Mouse (Mus musculus): ENCODE measurements around the gene Abcc2. TPM values are rescaled to one million over a fixed set of nuclear protein-coding genes. Genes with fewer than 3 reads are reported as not detected.

Abcc2 gene
- polyA plus RNA-seq, 2 experiments, result 9.5 to 12.9 TPM

DNA sequence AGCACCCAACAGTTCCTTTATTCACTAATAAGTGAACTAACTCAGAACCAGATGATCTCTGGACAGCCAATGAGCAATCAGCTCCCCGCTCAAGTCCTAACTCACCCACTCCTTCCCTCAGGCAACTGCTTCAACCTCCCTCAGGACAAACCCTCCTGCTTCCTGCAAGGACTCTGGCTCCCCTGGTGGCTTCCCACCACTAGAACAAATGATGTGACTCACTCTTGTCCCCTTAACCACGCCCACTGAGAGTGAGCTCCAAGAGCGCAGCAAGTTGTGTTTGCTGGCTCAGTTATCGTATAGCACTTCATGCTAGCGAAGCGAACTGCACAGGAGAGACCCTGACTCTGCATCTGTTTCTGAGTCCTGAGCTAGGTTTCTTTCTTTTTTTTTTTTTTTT lies 75.4 kb downstream of the Abcc2 start:
- no peak overlapping the region for H3K4me2 ChIP-seq (ENCODE audit: low read depth)
- no peaks in the 10 kb centered on the region for H3K9me3 ChIP-seq (ENCODE audit: control insufficient read depth, low read length)
- no peak overlapping the region for H3K4me3 ChIP-seq (ENCODE audit: insufficient read depth in 1 of 2, low read depth in 2 of 2, low read length in 2 of 2)
- no peaks in the 10 kb centered on the region for H3K36me3 ChIP-seq (replicated peaks; ENCODE audit: control insufficient read depth, insufficient read depth, low read depth)
- DNase-seq (ENCODE audit: low read depth in 3 of 3, low spot score in 3 of 3) (no peak), ATAC-seq (ENCODE audit: insufficient read depth) (no peak)
- no peak overlapping the region for H3K9ac ChIP-seq (replicated peaks)
- no peaks in the 10 kb centered on the region for H3K27me3 ChIP-seq (ENCODE audit: control insufficient read depth, insufficient read depth, low read length)
- H3K4me1 ChIP-seq (replicated peaks; ENCODE audit: control insufficient read depth in 2 of 2, insufficient read depth in 2 of 2, low read length in 1 of 2), result no peaks in the 10 kb centered on the region
- peak; percentile 18; the same call in 1 of the 2 replicates for TF ChIP-seq CTCF (IDR thresholded peaks at IDR 0.05; ENCODE audit: low read depth)
- TF ChIP-seq EP300 (IDR thresholded peaks at IDR 0.05; ENCODE audit: low read depth), result no peak
- no peak overlapping the region for H3K27ac ChIP-seq
- WGBS (ENCODE audit: insufficient replicate concordance), result 56% methylated on average over 6 of the region's 6 CpGs

DNA sequence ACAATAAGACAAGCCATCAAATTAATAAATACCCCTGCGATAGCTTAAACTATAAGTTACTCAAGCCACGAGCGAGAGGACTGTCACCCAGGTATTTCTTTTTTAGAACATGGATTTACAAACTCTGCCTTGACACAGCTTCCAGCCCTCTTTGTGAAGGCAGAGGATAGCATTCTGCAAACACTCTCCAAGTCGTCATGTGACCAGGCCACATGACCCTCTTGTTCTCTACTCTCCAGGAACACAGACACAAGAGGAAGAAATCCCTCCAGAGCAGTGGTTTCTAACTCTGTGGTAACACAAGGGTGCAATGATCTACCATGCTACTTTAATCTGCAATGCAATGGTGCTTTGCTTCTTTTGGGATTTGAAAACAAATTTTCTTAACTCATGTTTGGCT lies 88.4 kb downstream of the Abcc2 start:
- no peak for DNase-seq (ENCODE audit: low read depth in 3 of 3, low spot score in 3 of 3)
- no peaks in the 10 kb centered on the region for H3K4me1 ChIP-seq (replicated peaks; ENCODE audit: control insufficient read depth in 2 of 2, insufficient read depth in 2 of 2, low read length in 1 of 2)
- ATAC-seq (ENCODE audit: insufficient read depth), result no peak
- H3K27ac ChIP-seq, result no peak overlapping the region
- WGBS (ENCODE audit: insufficient replicate concordance), result 63% methylated on average over 4 of the region's 4 CpGs
- H3K4me2 ChIP-seq (ENCODE audit: low read depth), result no peak overlapping the region
- H3K9me3 ChIP-seq (ENCODE audit: control insufficient read depth, low read length), result no peaks in the 10 kb centered on the region
- H3K36me3 ChIP-seq (replicated peaks; ENCODE audit: control insufficient read depth, insufficient read depth, low read depth), result no peaks in the 10 kb centered on the region; the same call in 1 of the 2 replicates
- H3K9ac ChIP-seq (replicated peaks), result no peak overlapping the region
- H3K27me3 ChIP-seq (ENCODE audit: control insufficient read depth, insufficient read depth, low read length), result no peaks in the 10 kb centered on the region
- TF ChIP-seq CTCF (IDR thresholded peaks at IDR 0.05; ENCODE audit: low read depth), result no peak
- no peak for TF ChIP-seq EP300 (IDR thresholded peaks at IDR 0.05; ENCODE audit: low read depth)
- no peak overlapping the region for H3K4me3 ChIP-seq (ENCODE audit: insufficient read depth in 1 of 2, low read depth in 2 of 2, low read length in 2 of 2)

DNA sequence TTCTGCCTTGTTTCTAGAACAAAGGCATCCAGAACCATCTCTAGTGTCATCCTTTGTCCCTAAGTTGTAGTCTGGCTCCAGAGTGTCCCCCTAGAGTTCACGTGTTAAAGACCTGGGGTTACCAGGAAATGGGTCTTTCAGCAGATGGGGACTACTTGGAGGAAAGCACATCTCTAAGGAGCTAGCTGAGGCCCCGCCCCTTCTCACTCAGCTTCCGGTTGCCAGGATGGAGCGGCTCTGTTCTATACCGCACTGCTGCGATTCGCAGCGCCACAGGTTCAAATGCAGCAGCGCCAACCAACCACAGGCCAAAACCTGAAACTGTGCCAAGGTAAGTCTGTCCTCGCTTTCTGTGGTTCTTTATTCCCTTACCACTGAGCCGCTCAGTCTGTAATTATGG lies 92.4 kb downstream of the Abcc2 start:
- 81% methylated on average over 11 of the region's 11 CpGs for WGBS (ENCODE audit: insufficient replicate concordance)
- Histone ChIP-seq H3K36me3 (replicated peaks; ENCODE audit: control insufficient read depth, insufficient read depth, low read depth) (no peaks in the 10 kb centered on the region), H3K27me3 (ENCODE audit: control insufficient read depth, insufficient read depth, low read length) (peaks cover 5% of the 10 kb centered on the region), H3K4me1 (replicated peaks; ENCODE audit: control insufficient read depth in 2 of 2, insufficient read depth in 2 of 2, low read length in 1 of 2) (no peaks in the 10 kb centered on the region), H3K27ac (no peak overlapping the region), H3K9ac (replicated peaks) (no peak overlapping the region), H3K9me3 (ENCODE audit: control insufficient read depth, low read length) (no peaks in the 10 kb centered on the region), H3K4me2 (ENCODE audit: low read depth) (no peak overlapping the region), H3K4me3 (ENCODE audit: insufficient read depth in 1 of 2, low read depth in 2 of 2, low read length in 2 of 2) (no peak overlapping the region)
- no peak for ATAC-seq (ENCODE audit: insufficient read depth)
- DNase-seq (ENCODE audit: low read depth in 3 of 3, low spot score in 3 of 3), result no peak
- TF ChIP-seq CTCF (IDR thresholded peaks at IDR 0.05; ENCODE audit: low read depth) (no peak), EP300 (IDR thresholded peaks at IDR 0.05; ENCODE audit: low read depth) (no peak)

GRCm38 (mm10) chr19:43875996-43876395 lies 94.0 kb downstream of the Abcc2 start:
- H3K27ac ChIP-seq, result no peak overlapping the region
- no peaks in the 10 kb centered on the region for H3K9me3 ChIP-seq (ENCODE audit: control insufficient read depth, low read length)
- no peak overlapping the region for H3K9ac ChIP-seq (replicated peaks)
- H3K4me2 ChIP-seq (ENCODE audit: low read depth), result no peak overlapping the region
- 50% methylated on average over 2 of the region's 2 CpGs for WGBS (ENCODE audit: insufficient replicate concordance)
- H3K4me3 ChIP-seq (ENCODE audit: insufficient read depth in 1 of 2, low read depth in 2 of 2, low read length in 2 of 2), result no peak overlapping the region
- no peak for ATAC-seq (ENCODE audit: insufficient read depth)
- peaks cover 10% of the 10 kb centered on the region for H3K27me3 ChIP-seq (ENCODE audit: control insufficient read depth, insufficient read depth, low read length)
- no peak for DNase-seq (ENCODE audit: low read depth in 3 of 3, low spot score in 3 of 3)
- no peaks in the 10 kb centered on the region for H3K4me1 ChIP-seq (replicated peaks; ENCODE audit: control insufficient read depth in 2 of 2, insufficient read depth in 2 of 2, low read length in 1 of 2)
- TF ChIP-seq CTCF (IDR thresholded peaks at IDR 0.05; ENCODE audit: low read depth) (no peak), EP300 (IDR thresholded peaks at IDR 0.05; ENCODE audit: low read depth) (no peak)
- no peaks in the 10 kb centered on the region for H3K36me3 ChIP-seq (replicated peaks; ENCODE audit: control insufficient read depth, insufficient read depth, low read depth)

- TF ChIP-seq EP300 (IDR thresholded peaks at IDR 0.05; ENCODE audit: low read depth) (no peak), CTCF (IDR thresholded peaks at IDR 0.05; ENCODE audit: low read depth) (no peak)
- no peak overlapping the region for H3K9ac ChIP-seq (replicated peaks)
- H3K27ac ChIP-seq, result no peak overlapping the region
- H3K9me3 ChIP-seq (ENCODE audit: control insufficient read depth, low read length), result no peaks in the 10 kb centered on the region
- 74% methylated on average over 8 of the region's 8 CpGs for WGBS (ENCODE audit: insufficient replicate concordance)
- no peak overlapping the region for H3K4me3 ChIP-seq (ENCODE audit: insufficient read depth in 1 of 2, low read depth in 2 of 2, low read length in 2 of 2)
- H3K27me3 ChIP-seq (ENCODE audit: control insufficient read depth, insufficient read depth, low read length), result peaks cover 10% of the 10 kb centered on the region
- no peaks in the 10 kb centered on the region for H3K36me3 ChIP-seq (replicated peaks; ENCODE audit: control insufficient read depth, insufficient read depth, low read depth)
- ATAC-seq (ENCODE audit: insufficient read depth) (no peak), DNase-seq (ENCODE audit: low read depth in 3 of 3, low spot score in 3 of 3) (no peak)
- no peaks in the 10 kb centered on the region for H3K4me1 ChIP-seq (replicated peaks; ENCODE audit: control insufficient read depth in 2 of 2, insufficient read depth in 2 of 2, low read length in 1 of 2)
- H3K4me2 ChIP-seq (ENCODE audit: low read depth), result no peak overlapping the region
These were observed 95.4 kb downstream of the Abcc2 start for GRCm38 (mm10) chr19:43877364-43877763.

All from liver, embryonic 14.5 days (tissue).